Mouse (Mus musculus): ENCODE measurements around the gene Por.

DNA sequence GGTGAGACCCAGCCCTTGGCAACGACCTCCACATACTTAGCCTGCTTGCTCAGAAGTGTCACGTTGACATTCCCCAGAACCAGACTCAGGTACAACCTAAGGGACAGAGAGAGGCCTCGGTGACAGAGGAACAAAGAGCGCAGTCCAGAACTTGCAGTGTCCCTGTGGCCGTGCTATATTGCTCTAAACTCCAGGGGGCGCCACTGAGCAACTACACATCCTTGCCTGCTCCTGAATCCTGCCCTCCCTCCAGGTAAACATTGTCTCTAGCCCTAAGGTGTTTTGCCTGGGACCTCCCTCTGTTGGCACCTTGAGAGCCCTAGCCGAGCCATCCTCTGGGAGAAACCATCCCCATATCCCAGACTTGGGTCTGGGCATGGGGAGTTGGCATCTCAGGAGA lies 67.3 kb downstream of the Por start:
- TF ChIP-seq POLR2A (IDR thresholded peaks at IDR 0.05; ENCODE audit: extremely low read depth, insufficient read depth, low read length) (no peak), CTCF (IDR thresholded peaks at IDR 0.05; ENCODE audit: extremely low read depth, insufficient read depth, low read length) (peak; percentile 42)

Measured in cortical plate, adult 2 months (tissue).